Mouse (Mus musculus): ENCODE results near the gene Pdzd7. TPM values are rescaled to one million over a fixed set of nuclear protein-coding genes. Genes with fewer than 3 reads are reported as not detected.

Gene Pdzd7
- polyA plus RNA-seq, 1 experiment from 2014 or later, result 2.6 TPM

- no peaks in the 10 kb centered on the region for H3K27me3 ChIP-seq
- peak overlapping the region; percentile 94 for H3K27ac ChIP-seq (replicated peaks)
- peaks cover 30% of the 10 kb centered on the region for H3K4me1 ChIP-seq (replicated peaks)
- H3K9me3 ChIP-seq, result no peaks in the 10 kb centered on the region
- peak overlapping the region; percentile 51; the same call in 1 of the 2 replicates for H3K9ac ChIP-seq
- 79% methylated on average over 7 of the region's 7 CpGs for WGBS
- H3K4me3 ChIP-seq, result peak overlapping the region; percentile 51
- ATAC-seq (ENCODE audit: low FRiP score, low read depth), result no peak
- H3K36me3 ChIP-seq, result peaks cover 29% of the 10 kb centered on the region
- H3K4me2 ChIP-seq, result peak overlapping the region; percentile 82
These were observed 11.6 kb upstream of the Pdzd7 start for GRCm38 (mm10) chr19:45056908-45057698.

- Histone ChIP-seq H3K9me3 (no peaks in the 10 kb centered on the region), H3K27ac (replicated peaks) (peak overlapping the region; percentile 7), H3K27me3 (no peaks in the 10 kb centered on the region), H3K36me3 (peaks cover 35% of the 10 kb centered on the region), H3K4me2 (no peak overlapping the region), H3K4me1 (replicated peaks) (peaks cover 30% of the 10 kb centered on the region), H3K4me3 (no peak overlapping the region), H3K9ac (no peak overlapping the region)
- WGBS, result 45% methylated on average over 4 of the region's 4 CpGs
- ATAC-seq (ENCODE audit: low FRiP score, low read depth), result no peak
These were observed 10.8 kb upstream of the Pdzd7 start for GRCm38 (mm10) chr19:45056364-45056763.

- Histone ChIP-seq H3K9ac (no peak overlapping the region), H3K27ac (replicated peaks) (no peak overlapping the region), H3K27me3 (no peaks in the 10 kb centered on the region), H3K4me1 (replicated peaks) (peaks cover 34% of the 10 kb centered on the region), H3K9me3 (no peaks in the 10 kb centered on the region), H3K4me3 (no peak overlapping the region), H3K36me3 (peaks cover 42% of the 10 kb centered on the region), H3K4me2 (no peak overlapping the region)
- no peak for ATAC-seq (ENCODE audit: low FRiP score, low read depth)
- WGBS, result 80% methylated on average over 6 of the region's 6 CpGs
These were observed 9.6 kb upstream of the Pdzd7 start for GRCm38 (mm10) chr19:45054892-45055690.

DNA sequence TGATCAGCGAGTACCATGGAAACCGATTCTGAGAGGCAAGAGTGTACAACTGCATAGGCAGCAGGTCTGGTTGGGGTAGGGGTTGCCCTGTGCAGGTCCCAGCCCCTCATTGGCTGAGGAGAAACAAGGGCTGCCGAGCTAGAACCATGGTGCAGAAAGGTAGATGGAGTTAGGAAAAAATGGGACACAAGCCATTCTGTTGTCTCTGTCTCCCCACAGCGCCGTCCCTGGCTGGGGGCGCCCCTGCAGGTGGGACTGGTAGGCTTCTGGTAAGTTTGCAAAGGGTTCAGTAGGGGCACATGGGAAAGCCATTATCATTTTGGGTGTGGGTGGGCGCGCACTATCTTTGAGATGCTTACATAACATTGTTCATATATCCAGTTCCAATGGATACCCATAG, 7.9 kb upstream of the Pdzd7 start:
- no peak overlapping the region for H3K4me3 ChIP-seq
- H3K27me3 ChIP-seq, result no peaks in the 10 kb centered on the region
- H3K9ac ChIP-seq, result no peak overlapping the region
- no peak overlapping the region for H3K27ac ChIP-seq (replicated peaks)
- peaks cover 42% of the 10 kb centered on the region for H3K36me3 ChIP-seq
- no peak for ATAC-seq (ENCODE audit: low FRiP score, low read depth)
- H3K4me2 ChIP-seq, result no peak overlapping the region
- H3K4me1 ChIP-seq (replicated peaks), result peaks cover 42% of the 10 kb centered on the region
- H3K9me3 ChIP-seq, result no peaks in the 10 kb centered on the region
- WGBS, result 86% methylated on average over 8 of the region's 8 CpGs

DNA sequence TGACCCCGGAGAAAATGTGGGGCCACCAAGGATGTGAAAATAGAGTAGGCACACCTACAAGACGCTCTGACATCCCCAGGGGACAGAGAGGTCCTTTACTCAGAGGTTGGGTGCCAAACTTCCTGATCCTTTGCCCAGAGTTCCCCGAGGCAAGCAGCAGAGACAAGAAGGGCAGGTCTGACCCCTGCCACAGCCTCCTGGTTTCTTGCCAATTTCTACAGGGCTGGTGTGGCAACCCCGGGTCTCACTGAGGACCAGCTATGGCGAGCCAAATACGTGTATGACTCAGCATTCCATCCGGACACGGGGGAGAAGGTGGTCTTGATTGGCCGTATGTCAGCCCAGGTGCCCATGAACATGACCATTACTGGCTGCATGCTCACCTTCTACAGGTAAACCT, 4.0 kb upstream of the Pdzd7 start:
- H3K27me3 ChIP-seq, result no peaks in the 10 kb centered on the region
- WGBS, result 77% methylated on average over 9 of the region's 9 CpGs
- peak overlapping the region; percentile 65; the same call in 1 of the 2 replicates for H3K9ac ChIP-seq
- peak overlapping the region; percentile 70 for H3K4me2 ChIP-seq
- H3K4me3 ChIP-seq, result peak overlapping the region; percentile 57; the same call in 1 of the 2 replicates
- H3K27ac ChIP-seq (replicated peaks), result no peak overlapping the region
- ATAC-seq (ENCODE audit: low FRiP score, low read depth), result no peak
- H3K36me3 ChIP-seq, result peaks cover 33% of the 10 kb centered on the region
- no peaks in the 10 kb centered on the region for H3K9me3 ChIP-seq
- peaks cover 40% of the 10 kb centered on the region for H3K4me1 ChIP-seq (replicated peaks)

- peak overlapping the region; percentile 65 for H3K9ac ChIP-seq
- H3K36me3 ChIP-seq, result peaks cover 29% of the 10 kb centered on the region
- peak overlapping the region; percentile 92 for H3K27ac ChIP-seq (replicated peaks)
- 68% methylated on average over 12 of the region's 12 CpGs for WGBS
- ATAC-seq (ENCODE audit: low FRiP score, low read depth), result no peak
- no peaks in the 10 kb centered on the region for H3K27me3 ChIP-seq
- peak overlapping the region; percentile 70 for H3K4me2 ChIP-seq
- H3K9me3 ChIP-seq, result no peaks in the 10 kb centered on the region
- peaks cover 42% of the 10 kb centered on the region for H3K4me1 ChIP-seq (replicated peaks)
- peak overlapping the region; percentile 57 for H3K4me3 ChIP-seq
These were observed 3.3 kb upstream of the Pdzd7 start for GRCm38 (mm10) chr19:45048644-45049365.

- Histone ChIP-seq H3K27me3 (no peaks in the 10 kb centered on the region), H3K9ac (peak overlapping the region; percentile 65), H3K9me3 (no peaks in the 10 kb centered on the region), H3K4me1 (replicated peaks) (peaks cover 42% of the 10 kb centered on the region), H3K36me3 (peaks cover 22% of the 10 kb centered on the region), H3K27ac (replicated peaks) (peak overlapping the region; percentile 92), H3K4me3 (peak overlapping the region; percentile 57), H3K4me2 (peak overlapping the region; percentile 70)
- 22% methylated on average over 11 of the region's 11 CpGs for WGBS
- ATAC-seq (ENCODE audit: low FRiP score, low read depth), result peak; percentile 55
These were observed 2.6 kb upstream of the Pdzd7 start for GRCm38 (mm10) chr19:45047935-45048643.

DNA sequence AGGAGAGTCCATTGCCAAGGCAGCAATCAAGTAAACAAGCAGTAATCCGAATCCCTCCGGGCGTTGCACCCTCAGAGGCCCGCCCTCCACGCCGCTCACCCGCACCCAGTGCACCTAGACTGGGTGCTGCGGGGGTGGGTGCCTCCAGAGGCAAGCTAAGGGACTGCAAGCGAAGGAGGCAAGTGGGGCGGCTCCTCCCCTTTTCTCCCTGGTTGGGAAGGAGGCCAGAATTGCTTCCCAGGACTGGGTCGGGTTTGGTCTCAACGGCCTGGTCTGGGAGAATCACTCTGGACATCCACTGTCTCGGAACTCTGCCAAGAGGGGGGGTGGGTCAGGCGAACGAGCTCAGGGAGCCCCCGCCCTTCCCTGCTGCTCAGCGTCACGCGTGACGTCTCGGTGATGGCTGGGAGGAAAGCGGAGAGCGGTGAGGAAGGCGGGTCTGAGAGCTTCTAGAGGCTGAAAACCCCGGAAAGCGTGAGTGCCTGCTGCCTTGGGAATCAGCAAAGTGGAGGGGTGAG, 2.0 kb upstream of the Pdzd7 start, which contains the start of gene Sfxn3:
Gene Sfxn3, plus strand, starts transcription at position 87 of the 518 bp plus-strand sequence.
- peak within 1 kb of the TSS; percentile 57 for H3K4me3 ChIP-seq
- peaks cover 42% of the 10 kb centered on the region for H3K4me1 ChIP-seq (replicated peaks)
- WGBS, result under 1% methylated on average over 26 of the region's 26 CpGs
- H3K9me3 ChIP-seq, result no peaks in the 10 kb centered on the region
- H3K4me2 ChIP-seq, result peak within 1 kb of the TSS; percentile 70
- ATAC-seq (ENCODE audit: low FRiP score, low read depth), result peak; percentile 86
- H3K9ac ChIP-seq, result peak within 1 kb of the TSS; percentile 65
- H3K36me3 ChIP-seq, result peaks cover 16% of the 10 kb centered on the region
- H3K27me3 ChIP-seq, result no peaks in the 10 kb centered on the region
- peak within 1 kb of the TSS; percentile 92 for H3K27ac ChIP-seq (replicated peaks)

GRCm38 (mm10) chr19:45046523-45047321, 1.2 kb upstream of the Pdzd7 start:
- H3K4me1 ChIP-seq (replicated peaks), result peaks cover 42% of the 10 kb centered on the region
- H3K9ac ChIP-seq, result peak overlapping the region; percentile 65
- no peaks in the 10 kb centered on the region for H3K27me3 ChIP-seq
- H3K4me3 ChIP-seq, result peak overlapping the region; percentile 57
- H3K4me2 ChIP-seq, result peak overlapping the region; percentile 70
- ATAC-seq (ENCODE audit: low FRiP score, low read depth), result peak; percentile 75
- peak overlapping the region; percentile 92 for H3K27ac ChIP-seq (replicated peaks)
- 3% methylated on average over 34 of the region's 34 CpGs for WGBS
- H3K36me3 ChIP-seq, result peaks cover 10% of the 10 kb centered on the region; the same call in 1 of the 2 replicates
- no peaks in the 10 kb centered on the region for H3K9me3 ChIP-seq

DNA sequence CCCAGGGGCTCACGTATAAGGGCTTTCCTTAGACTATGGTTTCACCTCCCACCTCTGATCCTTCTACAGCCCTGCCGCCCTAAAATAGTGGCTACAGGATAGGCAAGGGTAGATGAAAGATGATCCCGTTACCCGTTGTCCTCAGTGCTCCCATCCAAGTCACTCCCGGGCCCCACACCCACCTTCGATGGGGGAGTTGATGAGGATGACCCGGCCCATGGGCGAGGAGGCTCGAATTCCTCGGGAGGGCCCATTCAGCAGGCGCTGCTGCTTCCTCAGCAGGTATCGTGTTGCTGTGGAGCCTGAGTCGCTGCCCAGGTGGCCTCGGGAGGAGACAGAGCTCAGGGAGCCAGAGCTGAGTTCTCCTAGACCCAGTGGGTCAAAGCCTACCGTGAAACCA, 281 bp downstream of the Pdzd7 start:
- H3K4me3 ChIP-seq, result no peak overlapping the region
- ATAC-seq (ENCODE audit: low FRiP score, low read depth), result no peak
- H3K27ac ChIP-seq (replicated peaks), result no peak overlapping the region
- no peaks in the 10 kb centered on the region for H3K9me3 ChIP-seq
- peaks cover 39% of the 10 kb centered on the region for H3K4me1 ChIP-seq (replicated peaks)
- no peak overlapping the region for H3K9ac ChIP-seq
- 0 out of 2 replicates have a peak, but pooled peaks cover 3% of the 10 kb centered on the region for H3K27me3 ChIP-seq
- WGBS, result 61% methylated on average over 15 of the region's 15 CpGs
- no peaks in the 10 kb centered on the region for H3K36me3 ChIP-seq
- 0 out of 2 replicates have a peak overlapping the region, but pooled peaks have one; percentile 70 for H3K4me2 ChIP-seq

All from hindbrain, embryonic 15.5 days (tissue).